Mouse (Mus musculus) 3134 (cell line): ENCODE measurements around the gene Lpar3.
"Not testable (repeated sequence)": the region's sequence is repeated elsewhere in the genome, so short reads cannot be mapped to it uniquely, and the experiment has no call there.

ENCODE experiments used
- DNase-seq: peaks from one replicate; pipeline ENCODE4 v3.0.0-alpha.2; 2011; ENCODE audit warnings: low spot score; ENCODE audit not compliant: insufficient read length; ENCODE audit errors: extremely low read depth

Gene Lpar3

GRCm38 (mm10) chr3:146207440-146207839 is 13.3 kb upstream of the Lpar3 start:
- no peak for DNase-seq

DNA sequence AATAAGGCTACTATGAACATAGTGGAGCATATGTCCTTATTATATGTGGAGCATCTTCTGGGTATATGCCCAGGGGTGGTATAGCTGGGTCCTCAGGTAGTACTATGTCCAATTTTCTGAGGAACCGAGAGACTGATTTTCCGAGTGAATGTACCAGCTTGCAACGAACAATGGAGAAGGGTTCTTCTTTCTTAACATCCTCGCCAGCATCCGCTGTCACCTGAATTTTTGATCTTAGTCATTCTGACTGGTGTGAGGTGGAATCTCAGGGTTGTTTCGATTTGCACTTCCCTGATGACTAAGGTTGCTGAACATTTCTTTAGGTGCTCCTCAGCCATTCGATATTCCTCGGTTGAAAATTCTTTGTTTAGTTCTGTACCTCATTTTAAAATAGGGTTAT is 11.0 kb upstream of the Lpar3 start:
- DNase-seq, result not testable (repeated sequence)

DNA sequence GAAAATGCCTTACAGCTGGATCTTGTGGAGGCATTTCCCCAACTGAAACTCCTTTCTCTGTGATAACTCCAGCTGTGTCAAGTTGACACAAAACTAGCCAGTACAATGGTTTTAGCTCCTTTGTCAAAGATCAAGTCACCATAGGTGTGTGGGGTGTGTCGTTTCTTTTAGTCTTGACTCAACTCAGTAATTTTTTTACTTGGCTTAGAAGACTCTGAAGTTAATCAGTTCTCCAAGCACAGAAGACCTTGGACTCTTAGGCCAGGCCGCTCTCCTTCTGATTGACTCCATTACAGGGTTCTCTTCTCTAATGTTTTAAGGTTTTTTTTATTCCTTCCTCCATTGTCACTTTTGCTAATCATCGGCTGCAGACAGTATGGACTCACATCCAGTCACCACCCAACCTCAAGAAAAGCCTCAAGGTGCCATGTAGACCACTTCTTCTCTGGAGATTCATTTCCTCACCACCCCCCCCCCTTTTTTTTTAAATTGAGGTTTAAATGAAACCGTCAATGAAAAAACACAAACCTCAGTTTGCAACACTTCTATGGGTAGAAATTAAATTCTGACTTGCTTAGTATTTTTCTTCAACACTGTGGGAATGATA is 9.5 kb upstream of the Lpar3 start:
- DNase-seq, result no peak

GRCm38 (mm10) chr3:146211964-146212363 is 8.8 kb upstream of the Lpar3 start:
- DNase-seq, result no peak

- DNase-seq, result no peak
These were observed 7.4 kb upstream of the Lpar3 start for GRCm38 (mm10) chr3:146213336-146213735.

DNA sequence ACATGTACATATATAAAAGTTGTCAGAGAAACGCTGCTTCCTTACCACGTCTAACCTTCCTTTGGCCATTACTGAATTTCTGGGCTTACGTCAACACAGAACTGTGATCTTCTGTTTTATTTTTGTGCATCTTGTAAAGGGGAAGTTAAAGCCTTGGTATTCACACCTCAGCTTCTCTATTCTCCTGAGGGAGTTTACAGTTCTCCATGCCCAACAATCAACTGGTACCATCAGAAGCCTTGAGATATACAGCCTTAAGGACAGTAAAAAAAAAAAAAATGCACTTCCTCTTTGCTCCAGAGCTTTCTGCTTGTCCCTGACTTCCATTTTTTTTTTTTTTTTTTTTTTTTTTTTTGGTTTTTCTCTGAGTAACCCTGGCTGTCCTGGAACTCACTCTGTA is 4.2 kb upstream of the Lpar3 start:
- DNase-seq, result no peak

DNA sequence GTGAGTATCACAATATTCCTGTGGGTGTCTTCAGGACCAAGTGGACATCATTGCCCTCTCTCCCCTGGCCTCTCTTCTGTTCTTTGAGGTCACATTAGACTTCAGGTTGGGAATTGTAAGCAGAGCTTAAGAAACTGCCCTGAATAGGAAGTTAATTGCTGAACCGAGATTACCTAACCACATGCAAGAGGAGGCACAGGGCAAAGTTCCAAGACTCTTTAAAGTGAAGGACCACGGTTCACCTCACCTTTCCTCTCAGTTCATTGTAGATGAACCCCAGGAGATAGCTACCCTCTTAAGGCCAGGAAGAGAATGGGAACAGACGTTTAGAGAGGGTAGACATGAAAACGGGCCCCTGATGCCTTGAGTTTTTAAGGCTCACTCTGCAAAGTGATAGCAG is 3.5 kb downstream of the Lpar3 start:
- DNase-seq, result no peak

DNA sequence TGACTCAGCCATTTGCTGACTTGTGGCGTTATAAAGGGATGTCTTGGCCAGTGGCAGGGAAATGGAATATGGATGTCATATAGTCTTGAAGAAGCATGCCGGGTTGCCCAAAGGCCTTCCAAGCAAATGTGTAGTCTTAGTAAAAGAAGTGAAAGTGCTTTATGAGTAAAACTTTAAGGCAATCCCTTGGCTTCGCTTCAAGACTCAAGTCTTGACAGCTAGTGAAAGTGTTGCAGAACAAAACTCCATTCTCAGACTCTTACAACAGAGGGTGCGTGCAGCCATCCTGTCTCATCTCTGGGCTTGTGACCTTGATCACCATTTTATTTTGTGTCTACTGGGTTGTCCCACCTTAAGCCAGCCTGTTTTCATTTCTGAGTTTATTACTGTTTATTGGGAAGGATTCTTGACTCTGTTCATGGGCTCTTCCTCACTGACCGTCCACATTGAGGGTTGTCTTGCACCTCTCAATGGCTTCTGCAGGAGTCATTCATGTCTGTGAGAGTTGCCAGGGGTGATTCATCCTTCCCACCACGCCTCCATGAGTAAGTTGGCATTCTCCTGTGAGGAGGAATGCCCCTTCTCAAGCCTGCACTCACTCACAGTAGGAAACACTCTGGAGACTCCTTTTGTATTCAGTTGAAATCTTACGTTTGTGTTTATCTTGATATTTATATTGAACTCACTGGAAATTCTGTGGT is 4.4 kb downstream of the Lpar3 start:
- peak; percentile 65 for DNase-seq

- DNase-seq, result no peak
These were observed 6.7 kb downstream of the Lpar3 start for GRCm38 (mm10) chr3:146227427-146227826.

DNA sequence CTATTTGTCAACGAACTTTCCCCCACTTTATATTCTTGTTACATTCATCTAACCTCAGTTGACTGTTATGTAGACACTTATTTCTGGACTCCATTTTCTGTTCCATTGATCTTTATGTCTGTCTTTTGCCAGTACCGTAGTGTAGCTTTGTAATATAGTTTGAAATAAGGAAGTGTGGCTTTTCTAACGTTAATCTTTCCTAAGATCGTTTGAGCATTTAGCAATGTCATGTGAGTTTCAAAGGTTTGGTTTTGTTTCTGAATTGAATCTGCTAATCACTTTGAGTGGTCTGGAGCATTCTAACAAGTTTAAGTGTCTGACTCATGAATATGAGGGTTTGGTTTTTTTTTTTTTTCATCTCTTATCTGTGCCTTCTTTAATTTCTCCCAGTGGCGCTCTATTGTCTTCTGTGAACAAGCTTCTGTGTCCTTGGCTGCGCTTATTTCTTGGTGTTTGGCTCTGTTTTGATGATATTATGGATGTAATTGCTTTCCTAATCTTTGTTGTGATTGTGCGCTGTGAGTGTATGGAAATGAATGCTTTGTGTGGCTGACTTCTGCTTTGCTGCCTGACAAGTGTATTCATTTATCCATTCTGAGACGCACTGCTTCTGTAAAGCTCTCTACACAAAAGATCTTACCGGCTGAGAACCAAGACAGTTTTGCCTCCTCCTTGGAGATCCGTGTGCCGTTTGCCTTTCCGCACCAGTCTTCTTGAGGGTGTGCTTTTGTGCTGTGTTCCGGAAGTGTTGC is 8.0 kb downstream of the Lpar3 start:
- no peak for DNase-seq

- DNase-seq, result no peak
These were observed 11.9 kb downstream of the Lpar3 start for GRCm38 (mm10) chr3:146232708-146233107.

GRCm38 (mm10) chr3:146233741-146234140 is 13.0 kb downstream of the Lpar3 start:
- DNase-seq, result no peak

DNA sequence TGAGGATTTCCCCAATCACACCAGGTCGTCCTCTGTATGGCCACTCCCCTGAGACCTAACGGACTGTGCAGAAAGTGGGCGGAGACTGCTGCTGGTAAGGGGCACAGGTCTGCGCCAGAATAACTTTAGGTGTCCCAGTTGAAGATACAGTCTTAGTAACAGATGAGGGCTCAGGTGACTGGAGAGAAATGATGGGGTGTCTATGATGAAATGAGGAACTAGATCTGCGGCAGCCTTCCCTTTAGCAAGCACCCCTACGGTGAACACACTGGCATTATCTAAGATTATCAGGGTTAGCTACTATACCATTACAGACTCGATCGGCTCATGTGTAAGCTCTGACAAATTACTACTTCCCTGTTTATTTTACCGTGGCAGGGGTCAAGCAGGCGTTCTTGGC is 13.8 kb downstream of the Lpar3 start:
- DNase-seq, result no peak

- no peak for DNase-seq
These were observed 15.5 kb downstream of the Lpar3 start for GRCm38 (mm10) chr3:146236280-146236679.

DNA sequence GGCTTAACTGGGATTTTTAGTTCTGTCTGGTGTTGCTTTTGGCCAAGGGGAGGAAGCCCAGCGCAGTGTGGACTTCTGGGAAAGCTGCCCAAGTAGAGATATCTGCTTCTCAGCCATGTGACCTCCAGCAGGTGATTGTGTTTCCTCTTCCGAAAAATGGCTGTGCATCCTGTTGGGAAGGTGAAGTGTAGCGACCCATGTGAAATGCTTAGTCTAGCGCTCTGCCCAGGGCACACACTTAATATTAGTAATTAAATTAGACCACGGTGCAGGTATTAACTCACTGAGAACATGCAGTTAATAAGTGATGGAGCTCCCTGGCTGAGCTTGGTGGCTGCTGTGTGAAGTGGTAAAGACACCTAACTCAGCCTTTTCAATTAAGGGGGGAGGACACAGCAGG is 16.9 kb downstream of the Lpar3 start:
- DNase-seq, result no peak

GRCm38 (mm10) chr3:146244630-146245029 is 23.9 kb downstream of the Lpar3 start:
- no peak for DNase-seq

GRCm38 (mm10) chr3:146246557-146246956 is 25.8 kb downstream of the Lpar3 start:
- DNase-seq, result no peak

DNA sequence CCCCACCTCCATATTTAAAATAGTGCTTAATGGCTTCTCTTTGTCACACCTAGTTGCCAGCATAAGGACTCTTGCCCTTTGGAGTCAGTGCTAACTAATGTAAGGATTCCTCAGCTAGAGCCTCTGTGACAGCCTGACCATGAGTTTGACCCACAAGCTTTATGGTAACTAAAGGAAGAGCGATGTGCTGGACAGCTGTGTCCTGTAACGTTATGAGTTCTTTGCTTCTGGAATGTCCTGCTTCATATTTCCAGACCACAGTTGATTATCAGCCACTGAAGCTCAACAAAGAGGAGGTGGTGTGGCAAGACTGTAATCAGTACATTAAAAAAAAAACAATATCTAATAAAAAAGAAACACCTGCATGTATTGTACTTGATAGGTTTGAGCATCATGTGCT is 26.2 kb downstream of the Lpar3 start:
- no peak for DNase-seq

- DNase-seq, result no peak
These were observed 29.1 kb downstream of the Lpar3 start for GRCm38 (mm10) chr3:146249895-146250294.

DNA sequence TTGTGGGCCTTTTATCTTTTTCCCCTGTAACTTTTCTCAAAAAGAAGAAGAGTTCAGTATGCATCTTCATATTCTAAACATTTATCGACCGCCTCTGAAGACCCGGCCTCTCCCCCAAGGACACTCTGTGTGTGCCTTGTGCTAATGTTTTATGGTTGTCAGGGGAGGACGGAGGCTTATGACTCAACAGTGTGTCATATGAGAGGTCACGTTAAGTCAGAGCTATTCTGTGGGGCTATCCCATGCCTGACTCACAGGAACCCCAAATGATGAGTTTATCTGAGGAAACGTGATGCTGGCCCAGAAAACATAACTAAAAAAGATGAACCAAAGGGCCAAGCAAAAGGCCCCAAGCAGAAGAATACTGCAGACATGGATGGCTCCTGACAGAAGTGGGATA is 31.0 kb downstream of the Lpar3 start:
- peak; percentile 51 for DNase-seq

GRCm38 (mm10) chr3:146253736-146254320 is 33.1 kb downstream of the Lpar3 start:
- peak; percentile 28 for DNase-seq

DNA sequence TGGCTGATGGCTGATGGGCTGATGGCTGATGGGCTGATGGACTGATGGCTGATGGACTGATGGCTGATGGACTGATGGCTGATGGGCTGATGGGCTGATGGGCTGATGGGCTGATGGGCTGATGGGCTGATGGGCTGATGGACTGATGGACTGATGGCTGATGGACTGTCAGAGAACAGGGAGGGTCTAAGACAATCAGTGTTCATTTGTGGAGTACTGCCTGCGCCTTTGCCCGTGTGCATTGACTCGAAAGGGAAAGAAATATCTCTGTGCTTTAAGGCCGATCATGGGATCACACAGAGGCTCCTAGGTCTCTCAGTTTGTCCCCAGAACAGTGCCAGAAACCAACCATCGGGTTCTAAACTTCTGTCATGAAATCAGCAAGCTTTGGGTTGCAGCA is 34.4 kb downstream of the Lpar3 start:
- DNase-seq, result no peak
